Mouse (Mus musculus): ENCODE measurements around the gene Stard8. TPM values are rescaled to one million over a fixed set of nuclear protein-coding genes. Genes with fewer than 3 reads are reported as not detected.

The Stard8 gene
- polyA plus RNA-seq, 1 experiment from 2014 or later: 3.6 TPM

GRCm38 (mm10) chrX:99066550-99066949, 63.5 kb downstream of the Stard8 start:
- no peak for ATAC-seq
- H3K27me3 ChIP-seq (replicated peaks; ENCODE audit: control insufficient read depth, insufficient read depth, low read length): no peaks in the 10 kb centered on the region
- 85% methylated on average over 9 of the region's 9 CpGs for whole genome bisulfite sequencing

DNA sequence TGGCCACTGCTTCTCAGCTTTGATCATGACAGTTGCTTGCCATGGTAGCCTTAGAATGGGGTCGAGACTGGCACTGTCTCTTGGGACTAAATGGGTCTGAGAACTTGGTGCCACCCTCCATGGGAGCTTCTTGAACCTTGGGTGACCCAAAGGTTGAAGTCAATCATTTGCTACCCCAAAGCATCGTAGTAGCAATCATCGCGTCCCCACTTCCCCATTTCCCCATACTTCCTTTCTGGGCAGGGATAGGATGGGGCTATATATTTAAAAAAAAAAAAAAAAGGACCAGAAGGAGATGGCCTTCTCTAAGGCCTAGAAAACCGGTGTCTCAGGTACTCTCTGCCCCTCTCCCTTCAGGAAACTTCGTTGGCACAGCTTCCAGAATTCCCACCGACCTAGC, 64.2 kb downstream of the Stard8 start:
- no peaks in the 10 kb centered on the region for H3K4me1 ChIP-seq (replicated peaks; ENCODE audit: control insufficient read depth, insufficient read depth, low read length)

More at GRCm38 (mm10) chrX:99066550-99066949, 63.5 kb downstream of the Stard8 start:
- H3K9ac ChIP-seq (ENCODE audit: low read depth, low read length): no peak overlapping the region
- H3K4me2 ChIP-seq (replicated peaks; ENCODE audit: low read depth): no peak overlapping the region
- H3K4me3 ChIP-seq (ENCODE audit: low read depth, low read length): no peak overlapping the region
- H3K36me3 ChIP-seq (ENCODE audit: control insufficient read depth, insufficient read depth): no peaks in the 10 kb centered on the region
- no peaks in the 10 kb centered on the region for H3K4me1 ChIP-seq (replicated peaks; ENCODE audit: control insufficient read depth, insufficient read depth, low read length)
- no peaks in the 10 kb centered on the region for H3K9me3 ChIP-seq (ENCODE audit: control insufficient read depth)
- TF ChIP-seq CTCF (IDR thresholded peaks at IDR 0.05; ENCODE audit: low read depth): no peak
- no peak overlapping the region for H3K27ac ChIP-seq (ENCODE audit: low read depth, low read length)

GRCm38 (mm10) chrX:99067671-99068151, 64.7 kb downstream of the Stard8 start:
- ATAC-seq: no peak
- H3K4me3 ChIP-seq (ENCODE audit: low read depth, low read length): no peak overlapping the region
- no peak for TF ChIP-seq CTCF (IDR thresholded peaks at IDR 0.05; ENCODE audit: low read depth)
- no peaks in the 10 kb centered on the region for H3K36me3 ChIP-seq (ENCODE audit: control insufficient read depth, insufficient read depth)
- H3K27me3 ChIP-seq (replicated peaks; ENCODE audit: control insufficient read depth, insufficient read depth, low read length): no peaks in the 10 kb centered on the region
- no peak overlapping the region for H3K9ac ChIP-seq (ENCODE audit: low read depth, low read length)
- 75% methylated on average over 9 of the region's 9 CpGs for WGBS
- no peak overlapping the region for H3K27ac ChIP-seq (ENCODE audit: low read depth, low read length)
- no peaks in the 10 kb centered on the region for H3K9me3 ChIP-seq (ENCODE audit: control insufficient read depth)
- H3K4me2 ChIP-seq (replicated peaks; ENCODE audit: low read depth): no peak overlapping the region
- H3K4me1 ChIP-seq (replicated peaks; ENCODE audit: control insufficient read depth, insufficient read depth, low read length): no peaks in the 10 kb centered on the region

More for the DNA sequence above, 64.2 kb downstream of the Stard8 start:
- ATAC-seq: no peak
- H3K27ac ChIP-seq (ENCODE audit: low read depth, low read length): no peak overlapping the region
- H3K4me3 ChIP-seq (ENCODE audit: low read depth, low read length): no peak overlapping the region
- no peak overlapping the region for H3K9ac ChIP-seq (ENCODE audit: low read depth, low read length)
- WGBS: 80% methylated on average over 7 of the region's 7 CpGs
- H3K9me3 ChIP-seq (ENCODE audit: control insufficient read depth): no peaks in the 10 kb centered on the region
- no peaks in the 10 kb centered on the region for H3K36me3 ChIP-seq (ENCODE audit: control insufficient read depth, insufficient read depth)
- H3K27me3 ChIP-seq (replicated peaks; ENCODE audit: control insufficient read depth, insufficient read depth, low read length): no peaks in the 10 kb centered on the region
- H3K4me2 ChIP-seq (replicated peaks; ENCODE audit: low read depth): no peak overlapping the region
- TF ChIP-seq CTCF (IDR thresholded peaks at IDR 0.05; ENCODE audit: low read depth): no peak

DNA sequence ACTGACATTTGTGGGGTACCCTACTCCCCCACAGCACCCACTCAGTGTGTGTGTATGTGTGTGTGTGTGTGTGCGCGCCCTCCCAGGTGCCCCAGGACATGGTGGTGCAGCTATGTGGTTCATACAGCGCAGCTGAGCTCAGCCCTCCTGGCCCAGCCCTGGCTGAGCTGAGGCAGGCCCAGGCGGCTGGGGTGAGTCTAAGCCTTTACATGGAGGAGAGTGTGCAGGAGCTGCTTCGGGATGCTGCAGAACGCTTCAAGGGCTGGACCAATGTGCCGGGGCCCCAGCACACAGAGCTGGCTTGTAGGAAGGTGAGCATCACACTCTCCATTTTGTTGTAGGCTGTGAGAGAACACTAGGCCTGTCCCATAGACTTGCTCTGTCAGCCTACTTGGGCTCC, 68.1 kb downstream of the Stard8 start:
- no peak overlapping the region for H3K9ac ChIP-seq (ENCODE audit: low read depth, low read length)
- no peaks in the 10 kb centered on the region for H3K27me3 ChIP-seq (replicated peaks; ENCODE audit: control insufficient read depth, insufficient read depth, low read length)
- no peak overlapping the region for H3K4me3 ChIP-seq (ENCODE audit: low read depth, low read length)
- no peaks in the 10 kb centered on the region for H3K9me3 ChIP-seq (ENCODE audit: control insufficient read depth)
- H3K4me1 ChIP-seq (replicated peaks; ENCODE audit: control insufficient read depth, insufficient read depth, low read length): no peaks in the 10 kb centered on the region
- H3K36me3 ChIP-seq (ENCODE audit: control insufficient read depth, insufficient read depth): no peaks in the 10 kb centered on the region
- no peak overlapping the region for H3K4me2 ChIP-seq (replicated peaks; ENCODE audit: low read depth)
- WGBS: 90% methylated on average over 7 of the region's 7 CpGs
- ATAC-seq: no peak
- TF ChIP-seq CTCF (IDR thresholded peaks at IDR 0.05; ENCODE audit: low read depth): no peak
- no peak overlapping the region for H3K27ac ChIP-seq (ENCODE audit: low read depth, low read length)

DNA sequence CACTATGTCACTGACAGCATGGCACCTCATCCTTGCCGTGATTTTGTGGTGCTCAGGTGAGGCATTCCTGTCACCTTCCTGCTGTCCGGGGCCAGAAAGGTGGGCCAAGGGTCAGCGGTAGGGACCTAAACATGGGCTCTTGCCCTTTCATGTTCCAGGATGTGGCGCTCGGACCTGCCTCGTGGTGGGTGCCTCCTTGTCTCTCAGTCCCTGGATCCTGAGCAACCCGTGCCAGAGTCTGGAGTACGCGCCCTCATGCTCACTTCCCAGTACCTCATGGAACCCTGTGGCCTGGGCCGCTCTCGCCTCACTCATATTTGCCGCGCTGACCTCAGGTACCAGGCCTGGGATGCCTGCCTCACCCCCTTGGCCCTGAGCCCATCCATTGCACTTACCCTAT, 69.5 kb downstream of the Stard8 start:
- ATAC-seq: no peak
- H3K9ac ChIP-seq (ENCODE audit: low read depth, low read length): no peak overlapping the region
- H3K27me3 ChIP-seq (replicated peaks; ENCODE audit: control insufficient read depth, insufficient read depth, low read length): no peaks in the 10 kb centered on the region
- H3K36me3 ChIP-seq (ENCODE audit: control insufficient read depth, insufficient read depth): no peaks in the 10 kb centered on the region
- H3K27ac ChIP-seq (ENCODE audit: low read depth, low read length): no peak overlapping the region
- no peaks in the 10 kb centered on the region for H3K4me1 ChIP-seq (replicated peaks; ENCODE audit: control insufficient read depth, insufficient read depth, low read length)
- H3K9me3 ChIP-seq (ENCODE audit: control insufficient read depth): no peaks in the 10 kb centered on the region
- no peak overlapping the region for H3K4me3 ChIP-seq (ENCODE audit: low read depth, low read length)
- WGBS: 96% methylated on average over 13 of the region's 13 CpGs
- no peak overlapping the region for H3K4me2 ChIP-seq (replicated peaks; ENCODE audit: low read depth)
- TF ChIP-seq CTCF (IDR thresholded peaks at IDR 0.05; ENCODE audit: low read depth): no peak

DNA sequence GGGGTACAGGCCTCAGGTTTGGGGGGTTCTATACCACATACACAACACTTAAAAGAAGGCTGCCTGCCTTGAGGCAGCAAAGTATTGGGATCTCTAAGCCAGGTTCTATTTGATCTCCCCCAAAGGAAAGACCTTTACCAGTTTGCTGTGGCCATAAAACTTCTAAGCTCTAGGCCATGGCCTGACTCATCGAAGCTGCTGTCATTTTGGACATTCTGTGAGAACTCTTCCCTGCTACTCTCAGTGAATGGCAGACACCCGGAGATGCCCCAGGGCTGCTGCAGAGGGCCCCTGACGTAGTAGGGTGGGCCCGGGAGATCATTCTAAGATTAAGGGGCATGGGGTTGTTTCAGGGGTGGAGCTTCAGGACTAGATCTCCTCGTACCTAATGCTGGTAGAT, 72.1 kb downstream of the Stard8 start:
- no peaks in the 10 kb centered on the region for H3K27me3 ChIP-seq (replicated peaks; ENCODE audit: control insufficient read depth, insufficient read depth, low read length)
- 69% methylated on average over 5 of the region's 5 CpGs for WGBS
- no peak overlapping the region for H3K27ac ChIP-seq (ENCODE audit: low read depth, low read length)
- no peak for ATAC-seq
- H3K4me2 ChIP-seq (replicated peaks; ENCODE audit: low read depth): no peak overlapping the region
- no peaks in the 10 kb centered on the region for H3K4me1 ChIP-seq (replicated peaks; ENCODE audit: control insufficient read depth, insufficient read depth, low read length)
- H3K4me3 ChIP-seq (ENCODE audit: low read depth, low read length): no peak overlapping the region
- no peak overlapping the region for H3K9ac ChIP-seq (ENCODE audit: low read depth, low read length)
- H3K9me3 ChIP-seq (ENCODE audit: control insufficient read depth): no peaks in the 10 kb centered on the region
- no peak for TF ChIP-seq CTCF (IDR thresholded peaks at IDR 0.05; ENCODE audit: low read depth)
- no peaks in the 10 kb centered on the region for H3K36me3 ChIP-seq (ENCODE audit: control insufficient read depth, insufficient read depth)

GRCm38 (mm10) chrX:99076460-99076859, 73.4 kb downstream of the Stard8 start:
- Histone ChIP-seq H3K9me3 (ENCODE audit: control insufficient read depth) (no peaks in the 10 kb centered on the region), H3K4me2 (replicated peaks; ENCODE audit: low read depth) (no peak overlapping the region), H3K9ac (ENCODE audit: low read depth, low read length) (no peak overlapping the region), H3K4me1 (replicated peaks; ENCODE audit: control insufficient read depth, insufficient read depth, low read length) (no peaks in the 10 kb centered on the region), H3K27ac (ENCODE audit: low read depth, low read length) (no peak overlapping the region), H3K36me3 (ENCODE audit: control insufficient read depth, insufficient read depth) (no peaks in the 10 kb centered on the region), H3K27me3 (replicated peaks; ENCODE audit: control insufficient read depth, insufficient read depth, low read length) (no peaks in the 10 kb centered on the region), H3K4me3 (ENCODE audit: low read depth, low read length) (no peak overlapping the region)
- TF ChIP-seq CTCF (IDR thresholded peaks at IDR 0.05; ENCODE audit: low read depth): no peak
- 39% methylated on average over 4 of the region's 4 CpGs for WGBS
- ATAC-seq: peak; percentile 86
